Mouse (Mus musculus): ENCODE results near the gene Sash3. TPM values are rescaled to one million over a fixed set of nuclear protein-coding genes. Genes with fewer than 3 reads are reported as not detected.

Gene Sash3
- polyA plus RNA-seq, 1 experiment from 2014 or later = 0.93 TPM

GRCm38 (mm10) chrX:48181844-48182243 lies 35.6 kb downstream of the Sash3 start:
- ATAC-seq (ENCODE audit: insufficient number of reproducible peaks, insufficient read depth, low FRiP score, low TSS enrichment, low read depth) = no peak
- 78% methylated on average over 6 of the region's 6 CpGs for WGBS
- H3K4me1 ChIP-seq (replicated peaks) = no peaks in the 10 kb centered on the region
- peaks cover 13% of the 10 kb centered on the region; the same call in 1 of the 2 replicates for H3K36me3 ChIP-seq
- no peak overlapping the region for H3K27ac ChIP-seq
- no peaks in the 10 kb centered on the region for H3K9me3 ChIP-seq
- no peak overlapping the region for H3K4me2 ChIP-seq
- no peaks in the 10 kb centered on the region for H3K27me3 ChIP-seq
- H3K4me3 ChIP-seq (replicated peaks) = no peak overlapping the region
- no peak overlapping the region for H3K9ac ChIP-seq (replicated peaks)

- WGBS = 88% methylated on average over 3 of the region's 3 CpGs
- H3K36me3 ChIP-seq = peaks cover 14% of the 10 kb centered on the region; the same call in 1 of the 2 replicates
- no peak overlapping the region for H3K27ac ChIP-seq
- no peak overlapping the region for H3K9ac ChIP-seq (replicated peaks)
- no peak overlapping the region for H3K4me3 ChIP-seq (replicated peaks)
- H3K4me1 ChIP-seq (replicated peaks) = no peaks in the 10 kb centered on the region
- ATAC-seq (ENCODE audit: insufficient number of reproducible peaks, insufficient read depth, low FRiP score, low TSS enrichment, low read depth) = no peak
- H3K4me2 ChIP-seq = no peak overlapping the region
- no peaks in the 10 kb centered on the region for H3K27me3 ChIP-seq
- H3K9me3 ChIP-seq = no peaks in the 10 kb centered on the region
Observed at GRCm38 (mm10) chrX:48184703-48185102, 38.5 kb downstream of the Sash3 start.

- Histone ChIP-seq H3K27me3 (no peaks in the 10 kb centered on the region), H3K9ac (replicated peaks) (no peak overlapping the region), H3K9me3 (no peaks in the 10 kb centered on the region), H3K4me1 (replicated peaks) (no peaks in the 10 kb centered on the region), H3K4me3 (replicated peaks) (no peak overlapping the region), H3K36me3 (peaks cover 25% of the 10 kb centered on the region; the same call in 1 of the 2 replicates), H3K4me2 (no peak overlapping the region), H3K27ac (no peak overlapping the region)
- WGBS = 92% methylated on average over 6 of the region's 6 CpGs
- no peak for ATAC-seq (ENCODE audit: insufficient number of reproducible peaks, insufficient read depth, low FRiP score, low TSS enrichment, low read depth)
Observed at GRCm38 (mm10) chrX:48191261-48191660, 45.0 kb downstream of the Sash3 start.

GRCm38 (mm10) chrX:48193235-48194152 lies 47.3 kb downstream of the Sash3 start:
- Histone ChIP-seq H3K9ac (replicated peaks) (no peak overlapping the region), H3K36me3 (peaks cover 20% of the 10 kb centered on the region; the same call in 1 of the 2 replicates), H3K27me3 (no peaks in the 10 kb centered on the region), H3K27ac (no peak overlapping the region), H3K4me1 (replicated peaks) (no peaks in the 10 kb centered on the region), H3K4me2 (no peak overlapping the region), H3K4me3 (replicated peaks) (no peak overlapping the region), H3K9me3 (no peaks in the 10 kb centered on the region)
- WGBS = 83% methylated on average over 14 of the region's 14 CpGs
- ATAC-seq (ENCODE audit: insufficient number of reproducible peaks, insufficient read depth, low FRiP score, low TSS enrichment, low read depth) = no peak

GRCm38 (mm10) chrX:48197856-48198255 lies 51.6 kb downstream of the Sash3 start:
- no peaks in the 10 kb centered on the region for H3K27me3 ChIP-seq
- H3K9me3 ChIP-seq = no peaks in the 10 kb centered on the region
- no peak overlapping the region for H3K9ac ChIP-seq (replicated peaks)
- no peaks in the 10 kb centered on the region for H3K4me1 ChIP-seq (replicated peaks)
- no peak overlapping the region for H3K4me3 ChIP-seq (replicated peaks)
- no peak for ATAC-seq (ENCODE audit: insufficient number of reproducible peaks, insufficient read depth, low FRiP score, low TSS enrichment, low read depth)
- no peak overlapping the region for H3K4me2 ChIP-seq
- 87% methylated on average over 3 of the region's 3 CpGs for WGBS
- H3K27ac ChIP-seq = no peak overlapping the region
- H3K36me3 ChIP-seq = 0 out of 2 replicates have a peak, but pooled peaks cover 5% of the 10 kb centered on the region

GRCm38 (mm10) chrX:48199026-48199425 lies 52.8 kb downstream of the Sash3 start:
- no peak overlapping the region for H3K27ac ChIP-seq
- H3K9ac ChIP-seq (replicated peaks) = no peak overlapping the region
- no peaks in the 10 kb centered on the region for H3K36me3 ChIP-seq
- H3K27me3 ChIP-seq = no peaks in the 10 kb centered on the region
- H3K9me3 ChIP-seq = no peaks in the 10 kb centered on the region
- no peak for ATAC-seq (ENCODE audit: insufficient number of reproducible peaks, insufficient read depth, low FRiP score, low TSS enrichment, low read depth)
- no peak overlapping the region for H3K4me3 ChIP-seq (replicated peaks)
- H3K4me2 ChIP-seq = no peak overlapping the region
- no peaks in the 10 kb centered on the region for H3K4me1 ChIP-seq (replicated peaks)
- 88% methylated on average over 2 of the region's 2 CpGs for WGBS

- Histone ChIP-seq H3K9me3 (no peaks in the 10 kb centered on the region), H3K4me2 (no peak overlapping the region), H3K36me3 (no peaks in the 10 kb centered on the region; the same call in 1 of the 2 replicates), H3K4me3 (replicated peaks) (no peak overlapping the region), H3K27me3 (no peaks in the 10 kb centered on the region), H3K9ac (replicated peaks) (no peak overlapping the region), H3K27ac (no peak overlapping the region), H3K4me1 (replicated peaks) (no peaks in the 10 kb centered on the region)
- no peak for ATAC-seq (ENCODE audit: insufficient number of reproducible peaks, insufficient read depth, low FRiP score, low TSS enrichment, low read depth)
- WGBS = 82% methylated on average over 1 of the region's 3 CpGs
Observed at GRCm38 (mm10) chrX:48200699-48201098, 54.5 kb downstream of the Sash3 start.

GRCm38 (mm10) chrX:48201973-48202372 lies 55.7 kb downstream of the Sash3 start:
- no peak overlapping the region for H3K4me2 ChIP-seq
- H3K36me3 ChIP-seq = no peaks in the 10 kb centered on the region; the same call in 1 of the 2 replicates
- H3K27me3 ChIP-seq = no peaks in the 10 kb centered on the region
- no peak overlapping the region for H3K9ac ChIP-seq (replicated peaks)
- no peak for ATAC-seq (ENCODE audit: insufficient number of reproducible peaks, insufficient read depth, low FRiP score, low TSS enrichment, low read depth)
- H3K4me3 ChIP-seq (replicated peaks) = no peak overlapping the region
- no peaks in the 10 kb centered on the region for H3K9me3 ChIP-seq
- 88% methylated on average over 7 of the region's 7 CpGs for WGBS
- H3K27ac ChIP-seq = no peak overlapping the region
- H3K4me1 ChIP-seq (replicated peaks) = no peaks in the 10 kb centered on the region

GRCm38 (mm10) chrX:48202436-48202835 lies 56.2 kb downstream of the Sash3 start:
- Histone ChIP-seq H3K27ac (no peak overlapping the region), H3K27me3 (no peaks in the 10 kb centered on the region), H3K4me2 (no peak overlapping the region), H3K9me3 (no peaks in the 10 kb centered on the region), H3K9ac (replicated peaks) (no peak overlapping the region), H3K4me3 (replicated peaks) (no peak overlapping the region), H3K36me3 (no peaks in the 10 kb centered on the region; the same call in 1 of the 2 replicates), H3K4me1 (replicated peaks) (no peaks in the 10 kb centered on the region)
- no peak for ATAC-seq (ENCODE audit: insufficient number of reproducible peaks, insufficient read depth, low FRiP score, low TSS enrichment, low read depth)
- WGBS = 82% methylated on average over 7 of the region's 7 CpGs

- Histone ChIP-seq H3K4me2 (no peak overlapping the region), H3K9ac (replicated peaks) (no peak overlapping the region), H3K4me3 (replicated peaks) (no peak overlapping the region), H3K36me3 (no peaks in the 10 kb centered on the region; the same call in 1 of the 2 replicates), H3K4me1 (replicated peaks) (no peaks in the 10 kb centered on the region), H3K27ac (no peak overlapping the region), H3K9me3 (no peaks in the 10 kb centered on the region), H3K27me3 (peaks cover 1% of the 10 kb centered on the region; the same call in 1 of the 2 replicates)
- WGBS = 71% methylated on average over 4 of the region's 4 CpGs
- ATAC-seq (ENCODE audit: insufficient number of reproducible peaks, insufficient read depth, low FRiP score, low TSS enrichment, low read depth) = no peak
Observed at GRCm38 (mm10) chrX:48202995-48203394, 56.8 kb downstream of the Sash3 start.

GRCm38 (mm10) chrX:48203763-48204162 lies 57.5 kb downstream of the Sash3 start:
- Histone ChIP-seq H3K36me3 (no peaks in the 10 kb centered on the region; the same call in 1 of the 2 replicates), H3K4me2 (no peak overlapping the region), H3K4me1 (replicated peaks) (no peaks in the 10 kb centered on the region), H3K9ac (replicated peaks) (no peak overlapping the region), H3K27ac (no peak overlapping the region), H3K9me3 (no peaks in the 10 kb centered on the region), H3K4me3 (replicated peaks) (no peak overlapping the region), H3K27me3 (peaks cover 4% of the 10 kb centered on the region)
- no peak for ATAC-seq (ENCODE audit: insufficient number of reproducible peaks, insufficient read depth, low FRiP score, low TSS enrichment, low read depth)
- 85% methylated on average over 7 of the region's 7 CpGs for WGBS
